Mouse (Mus musculus) G1E (cell line): ENCODE results near the gene Proser3. TPM values are rescaled to one million over a fixed set of nuclear protein-coding genes. Genes with fewer than 3 reads are reported as not detected.

Source experiments
- ATAC-seq: 2 replicates; pipeline ENCODE4 v1.8.0; 2016; ENCODE audit warnings: mild to moderate bottlenecking; ENCODE audit not compliant: insufficient number of reproducible peaks, poor library complexity, low FRiP score, severe bottlenecking; ENCODE audit errors: extremely low read depth
- DNase-seq: peaks from one replicate; pipeline ENCODE4 v3.0.0; 2012; ENCODE audit warnings: low spot score
- H3K27me3 ChIP-seq: 2 replicates; pipeline ENCODE4 v1.6.1; 2012; ENCODE audit warnings: mild to moderate bottlenecking, low read length, inconsistent platforms; ENCODE audit not compliant: insufficient read depth
- H3K36me3 ChIP-seq: replicated peaks from 2 replicates; pipeline ENCODE3; 2012; ENCODE audit warnings: mild to moderate bottlenecking, inconsistent platforms
- H3K4me1 ChIP-seq: 2 replicates; pipeline ENCODE4 v1.6.1; 2012; ENCODE audit warnings: low read depth, low read length, inconsistent platforms, mixed read lengths; ENCODE audit not compliant: insufficient read depth
- H3K4me3 ChIP-seq: 2 replicates; pipeline ENCODE4 v1.5.1; 2012; ENCODE audit warnings: low read depth, mild to moderate bottlenecking, inconsistent platforms, low read length, moderate library complexity, mixed read lengths
- H3K9me3 ChIP-seq: replicated peaks from 2 replicates; pipeline ENCODE4 v1.6.1; 2012; ENCODE audit warnings: inconsistent platforms
- CTCF ChIP-seq: IDR thresholded peaks from 2 replicates; pipeline ENCODE4 v1.5.1; 2012; ENCODE audit warnings: low read depth, low read length, inconsistent platforms, mixed read lengths
- GATA1 ChIP-seq: IDR thresholded peaks from 2 replicates; pipeline ENCODE4 v1.6.1; 2012; ENCODE audit warnings: borderline replicate concordance, low read length, inconsistent platforms, mixed read lengths
- GATA2 ChIP-seq: IDR thresholded peaks from 2 replicates; pipeline ENCODE4 v1.6.1; 2012; ENCODE audit warnings: low read depth, low read length, inconsistent platforms, borderline replicate concordance
- POLR2AphosphoS5 ChIP-seq: IDR thresholded peaks from 2 replicates; pipeline ENCODE4 v1.6.1; 2012; ENCODE audit warnings: low read depth, low read length, inconsistent platforms; ENCODE audit not compliant: insufficient replicate concordance
- TAL1 ChIP-seq: conservative IDR thresholded peaks from 2 replicates; pipeline ENCODE4 v1.6.1; 2012; ENCODE audit warnings: low read depth, low read length, inconsistent platforms, mixed read lengths
- polyA plus RNA-seq: library from polyadenylated mRNA; stranded (reverse); fragments of >175 nt; gene quantifications from 2 replicates; pipeline ENCODE4 v1.2.3, GENCODE M21; 2012
- total RNA-seq, 2 experiments: library from RNA; stranded (forward) in 1 of 2; stranded (reverse) in 1 of 2; fragments of 200-1000 nt in 1 of 2; fragments of >200 nt in 1 of 2; fragmentation: Nextera tagmentation in 1 of 2; gene quantifications; 2 replicates each; pipeline ENCODE4 v1.2.3; 2014 to 2017

Proser3 gene
- total and polyA plus RNA-seq, 3 experiments, result 7.4 to 20.5 (median 18.6) TPM

- Histone ChIP-seq H3K4me3 (peak overlapping the region; percentile 78), H3K27me3 (no peaks in the 10 kb centered on the region), H3K36me3 (peaks cover 66% of the 10 kb centered on the region), H3K9me3 (no peaks in the 10 kb centered on the region), H3K4me1 (peaks cover 35% of the 10 kb centered on the region)
- TF ChIP-seq CTCF (no peak), TAL1 (no peak), POLR2AphosphoS5 (no peak), GATA2 (no peak), GATA1 (no peak)
- ATAC-seq (peak; percentile 45; the same call in 1 of the 2 replicates), DNase-seq (no peak)
These were observed 526 bp downstream of the Proser3 start for GRCm38 (mm10) chr7:30551445-30552101.

DNA sequence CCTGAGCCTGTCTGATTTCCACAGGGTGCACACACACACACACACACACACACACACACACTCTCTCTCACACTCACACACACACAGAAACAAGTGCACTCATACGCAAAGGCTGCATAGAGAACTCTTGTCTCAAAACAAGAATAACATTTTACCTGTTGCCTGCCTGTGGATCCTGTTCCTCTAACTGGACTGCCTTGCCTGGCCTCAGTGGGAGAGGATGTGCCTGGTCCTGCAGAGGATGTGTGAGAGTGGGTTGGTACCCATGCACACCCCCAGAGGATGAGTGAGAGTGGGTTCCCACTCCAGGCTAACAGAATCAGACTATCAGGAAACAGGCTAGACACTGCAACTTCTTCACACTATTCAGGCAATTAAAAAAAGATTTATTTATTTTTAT lies 1.5 kb downstream of the Proser3 start:
- DNase-seq (no peak), ATAC-seq (no peak)
- TF ChIP-seq CTCF, result no peak
- TF ChIP-seq POLR2AphosphoS5, result no peak
- TF ChIP-seq TAL1, result no peak
- TF ChIP-seq GATA1, result no peak
- no peak for TF ChIP-seq GATA2
- Histone ChIP-seq H3K4me1 (peaks cover 43% of the 10 kb centered on the region), H3K36me3 (peaks cover 66% of the 10 kb centered on the region), H3K4me3 (no peak overlapping the region), H3K27me3 (no peaks in the 10 kb centered on the region), H3K9me3 (no peaks in the 10 kb centered on the region)

DNA sequence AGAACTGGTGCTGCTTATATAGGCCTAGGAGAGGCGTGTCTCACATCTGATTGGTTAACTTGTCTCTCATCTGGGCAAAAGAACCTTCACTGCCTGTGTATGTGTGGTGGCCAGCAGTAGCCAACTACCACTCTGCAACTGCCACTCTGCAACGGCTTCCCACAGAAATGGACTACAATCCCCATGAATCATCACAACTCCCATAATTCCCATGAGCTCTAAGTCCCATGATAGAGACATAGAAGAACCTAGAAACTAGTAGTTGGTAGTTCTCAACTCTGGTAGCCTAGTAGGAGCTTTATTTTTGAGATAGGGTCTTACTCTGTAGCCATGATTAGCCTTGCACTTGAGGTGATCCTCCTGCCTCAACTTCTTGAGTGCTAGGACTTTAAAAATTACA lies 2.2 kb downstream of the Proser3 start:
- H3K27me3 ChIP-seq, result no peaks in the 10 kb centered on the region
- ATAC-seq, result no peak
- TF ChIP-seq GATA2 (no peak), CTCF (no peak), TAL1 (no peak), GATA1 (no peak), POLR2AphosphoS5 (no peak)
- no peak for DNase-seq
- H3K36me3 ChIP-seq, result peaks cover 62% of the 10 kb centered on the region
- no peak overlapping the region for H3K4me3 ChIP-seq
- peaks cover 48% of the 10 kb centered on the region for H3K4me1 ChIP-seq
- no peaks in the 10 kb centered on the region for H3K9me3 ChIP-seq

DNA sequence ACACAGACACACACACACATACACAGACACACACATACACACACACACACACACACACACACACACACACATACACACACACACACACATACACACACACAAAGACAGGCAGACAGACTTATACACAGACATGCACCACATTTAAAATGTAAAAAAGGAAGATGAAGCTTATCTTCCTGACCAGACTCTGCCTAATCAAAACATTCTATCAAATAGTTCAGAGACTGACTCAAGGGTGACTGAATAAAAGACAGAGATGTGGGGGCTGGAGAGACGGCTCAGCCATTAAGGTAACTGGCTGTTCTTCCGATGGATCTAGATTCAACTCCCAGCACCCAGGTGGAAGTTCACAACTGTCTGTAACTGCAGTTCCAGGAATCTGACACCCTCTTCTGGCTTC lies 7.8 kb downstream of the Proser3 start:
- ATAC-seq (peak; percentile 84), DNase-seq (peak; percentile 58)
- Histone ChIP-seq H3K36me3 (peaks cover 73% of the 10 kb centered on the region), H3K4me3 (no peak overlapping the region), H3K27me3 (no peaks in the 10 kb centered on the region), H3K4me1 (peaks cover 30% of the 10 kb centered on the region), H3K9me3 (no peaks in the 10 kb centered on the region)
- TF ChIP-seq POLR2AphosphoS5 (no peak), TAL1 (peak; percentile 69)

DNA sequence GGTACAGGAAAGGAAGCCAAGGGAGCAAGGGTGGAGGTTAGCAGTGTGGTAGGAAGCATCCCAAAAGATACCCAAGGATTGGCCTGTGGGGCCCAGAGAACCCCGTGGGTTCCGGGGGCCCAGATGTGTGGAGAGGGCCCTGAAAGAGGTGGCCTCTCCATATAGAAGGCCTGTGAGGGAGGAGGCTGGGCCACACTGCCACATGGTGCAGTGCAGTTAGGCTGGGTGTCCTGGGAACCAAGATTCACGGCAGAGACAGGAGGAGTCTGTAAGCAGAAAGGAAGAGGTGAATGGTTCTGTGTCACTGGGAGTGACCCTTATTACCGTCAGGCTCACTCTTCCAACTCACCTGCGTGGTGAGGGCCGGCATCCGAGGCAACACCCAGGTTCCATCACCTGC lies 11.5 kb downstream of the Proser3 start:
- no peak for DNase-seq
- peaks cover 60% of the 10 kb centered on the region for H3K36me3 ChIP-seq
- no peak for ATAC-seq

GRCm38 (mm10) chr7:30534633-30535577 lies 17.2 kb downstream of the Proser3 start, which contains the start of gene Arhgap33:
Gene Arhgap33 (minus strand): TSS chr7:30535060.
- Histone ChIP-seq H3K4me1 (peaks cover 33% of the 10 kb centered on the region), H3K36me3 (peaks cover 59% of the 10 kb centered on the region), H3K9me3 (no peaks in the 10 kb centered on the region), H3K4me3 (peak within 1 kb of the TSS; percentile 82), H3K27me3 (no peaks in the 10 kb centered on the region)
- TF ChIP-seq GATA1, result no peak
- no peak for TF ChIP-seq CTCF
- no peak for TF ChIP-seq TAL1
- no peak for TF ChIP-seq POLR2AphosphoS5
- no peak for TF ChIP-seq GATA2
- ATAC-seq, result peak; percentile 93
- peak; percentile 100 for DNase-seq

More for the DNA sequence above, 11.5 kb downstream of the Proser3 start:
- TF ChIP-seq POLR2AphosphoS5 (no peak), GATA2 (no peak), TAL1 (no peak), CTCF (no peak), GATA1 (no peak)
- H3K4me3 ChIP-seq, result no peak overlapping the region
- no peaks in the 10 kb centered on the region for H3K27me3 ChIP-seq
- H3K4me1 ChIP-seq, result peaks cover 28% of the 10 kb centered on the region
- no peaks in the 10 kb centered on the region for H3K9me3 ChIP-seq
